Mouse (Mus musculus) stomach, postnatal 0 days (tissue): Measurements from ENCODE around the gene Ctnna3. TPM values are rescaled to one million over a fixed set of nuclear protein-coding genes. Genes with fewer than 3 reads are reported as not detected.
"Not testable (repeated sequence)": the region's sequence is repeated elsewhere in the genome, so short reads cannot be mapped to it uniquely, and the experiment has no call there.

Experiments used
- ATAC-seq: fragments of 200-750 bp; cut with Nextera tagmentation; 2 replicates; pipeline ENCODE4 v1.8.0; 2017; ENCODE audit not compliant: low FRiP score, low TSS enrichment
- DNase-seq: peaks from one replicate; pipeline ENCODE4 v3.0.0-alpha.2; 2016; ENCODE audit warnings: low spot score
- H3K27ac ChIP-seq: fragments of 300-500 bp; sonication (generic); replicated peaks from 2 replicates; pipeline ENCODE4 v1.5.1; 2014; ENCODE audit warnings: mild to moderate bottlenecking, control low read depth
- H3K27me3 ChIP-seq: fragments of 300-500 bp; sonication (generic); 2 replicates; pipeline ENCODE4 v1.6.1; 2014; ENCODE audit warnings: low read length; ENCODE audit not compliant: control insufficient read depth, insufficient read depth
- H3K36me3 ChIP-seq: fragments of 300-500 bp; sonication (generic); 2 replicates; pipeline ENCODE4 v1.6.1; 2014; ENCODE audit warnings: low read length, mixed read lengths; ENCODE audit not compliant: control insufficient read depth, insufficient read depth
- H3K4me1 ChIP-seq: fragments of 300-500 bp; sonication (generic); replicated peaks from 2 replicates; pipeline ENCODE4 v1.6.1; 2014; ENCODE audit warnings: antibody characterized with exemption; ENCODE audit not compliant: control insufficient read depth, insufficient read depth
- H3K4me2 ChIP-seq: fragments of 300-500 bp; sonication (generic); replicated peaks from 2 replicates; pipeline ENCODE4 v1.6.1; 2014; ENCODE audit warnings: low read depth, mild to moderate bottlenecking, control low read depth, moderate library complexity
- H3K4me3 ChIP-seq: fragments of 300-500 bp; sonication (generic); 2 replicates; pipeline ENCODE4 v1.5.1; 2014; ENCODE audit warnings: low read depth, low read length, control low read depth
- H3K9ac ChIP-seq: fragments of 300-500 bp; sonication (generic); 2 replicates; pipeline ENCODE4 v1.6.1; 2014; ENCODE audit warnings: mild to moderate bottlenecking, low read length, control low read depth, mixed read lengths
- H3K9me3 ChIP-seq: fragments of 300-500 bp; sonication (generic); 2 replicates; pipeline ENCODE4 v1.6.1; 2016; ENCODE audit warnings: low read length; ENCODE audit not compliant: control insufficient read depth
- CTCF ChIP-seq: IDR thresholded peaks from 2 replicates; pipeline ENCODE4 v1.5.1; 2016; ENCODE audit warnings: antibody characterized with exemption, low read depth, mild to moderate bottlenecking, moderate library complexity
- EP300 ChIP-seq: optimal IDR thresholded peaks from 2 replicates; pipeline ENCODE3; 2016; ENCODE audit warnings: antibody characterized with exemption
- WGBS: fragments of 180-500 bp; shearing (Covaris S2); extraction: QIAGEN DNeasy Blood & Tissue Kit; methylation state at CpG from one replicate; pipeline ENCODE4 v1.1.7; 2014; 5-methylcytosine and 5-hydroxymethylcytosine counted together
- polyA plus RNA-seq: library from polyadenylated mRNA; unstranded; fragments of >200 nt; fragmentation: Nextera tagmentation; extraction: Ambion mirVana; gene quantifications from 2 replicates; pipeline ENCODE4 v1.2.1, GENCODE M21; 2015

The Ctnna3 gene
- polyA plus RNA-seq, 1 experiment from 2014 or later, result 0.27 TPM

DNA sequence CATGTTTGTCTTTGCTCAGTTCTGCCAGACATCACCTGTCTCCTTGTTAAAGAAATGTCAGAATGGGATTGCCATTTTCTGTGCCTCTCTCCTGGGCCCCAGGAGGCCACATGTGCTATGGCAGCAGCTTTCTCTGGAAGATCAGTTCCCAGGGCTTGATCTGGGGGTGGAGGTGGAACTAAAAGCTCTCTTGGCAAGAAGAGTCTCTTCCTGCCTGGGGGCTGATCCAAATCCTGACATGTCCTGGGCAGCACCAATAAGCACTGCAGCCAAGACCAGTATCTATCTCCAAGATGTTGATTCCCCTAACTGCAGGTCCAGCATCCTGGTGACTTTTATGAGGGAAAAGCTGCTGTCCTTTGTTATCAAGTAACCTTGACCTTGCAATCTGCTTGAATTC, 1583.6 kb downstream of the Ctnna3 start:
- DNase-seq, result no peak
- ATAC-seq, result no peak
- H3K4me1 ChIP-seq, result no peaks in the 10 kb centered on the region
- TF ChIP-seq EP300, result no peak
- TF ChIP-seq CTCF, result no peak
- H3K9me3 ChIP-seq, result no peaks in the 10 kb centered on the region
- no peak overlapping the region for H3K4me3 ChIP-seq
- H3K9ac ChIP-seq, result no peak overlapping the region
- H3K4me2 ChIP-seq, result no peak overlapping the region
- no peak overlapping the region for H3K27ac ChIP-seq
- H3K36me3 ChIP-seq, result no peaks in the 10 kb centered on the region
- H3K27me3 ChIP-seq, result no peaks in the 10 kb centered on the region

DNA sequence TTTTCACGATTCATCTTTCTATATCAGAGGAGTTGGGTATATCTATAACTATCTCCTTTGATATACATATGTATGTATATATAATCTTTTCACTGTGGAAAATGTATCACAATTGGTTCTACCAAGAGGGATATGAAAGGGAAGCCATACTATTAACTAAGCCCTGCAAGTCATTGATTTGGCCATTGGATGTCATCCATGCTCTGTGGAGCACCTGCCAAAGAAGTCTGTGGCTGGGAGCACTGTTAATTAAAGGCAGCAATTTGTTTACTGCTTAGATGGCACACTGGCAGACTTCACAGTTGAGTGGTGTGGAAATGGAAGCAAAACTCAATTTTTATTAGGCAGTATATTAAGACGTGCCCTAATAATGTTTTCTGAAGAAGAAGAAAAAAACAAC, 1592.8 kb downstream of the Ctnna3 start:
- H3K9ac ChIP-seq, result no peak overlapping the region
- no peak overlapping the region for H3K4me2 ChIP-seq
- no peaks in the 10 kb centered on the region for H3K27me3 ChIP-seq
- no peaks in the 10 kb centered on the region for H3K36me3 ChIP-seq
- 78% methylated on average over 2 of the region's 2 CpGs for WGBS
- H3K9me3 ChIP-seq, result no peaks in the 10 kb centered on the region
- ATAC-seq (no peak), DNase-seq (no peak)
- H3K27ac ChIP-seq, result no peak overlapping the region
- TF ChIP-seq CTCF, result no peak
- TF ChIP-seq EP300, result no peak
- H3K4me1 ChIP-seq, result no peaks in the 10 kb centered on the region
- no peak overlapping the region for H3K4me3 ChIP-seq

DNA sequence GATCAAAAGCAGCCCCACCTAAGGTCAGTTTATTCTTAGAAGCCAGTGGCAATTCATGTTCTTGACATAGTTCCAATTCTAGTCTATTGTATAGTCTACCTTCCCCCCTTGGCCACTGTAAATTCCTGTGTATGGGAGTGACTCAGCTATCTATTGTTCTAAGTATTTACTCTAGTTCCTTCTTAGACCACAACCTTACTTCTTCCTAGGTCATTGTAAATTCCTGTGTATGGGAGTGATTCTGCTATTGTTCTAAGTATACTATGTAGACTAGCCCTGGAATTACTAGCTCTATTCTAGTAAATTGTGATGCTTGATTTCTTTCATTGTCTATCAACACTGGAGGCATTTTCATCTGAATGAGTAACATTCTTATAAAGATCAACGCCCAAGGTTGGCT, 1603.6 kb downstream of the Ctnna3 start:
- H3K27me3 ChIP-seq, DNase-seq, ATAC-seq, H3K4me2 ChIP-seq, H3K9ac ChIP-seq, H3K27ac ChIP-seq, H3K9me3 ChIP-seq, H3K36me3 ChIP-seq, H3K4me3 ChIP-seq, H3K4me1 ChIP-seq: not testable (repeated sequence)
- 79% methylated on average over 1 of the region's 1 CpGs for WGBS

Other genes starting within 250 kb of the Ctnna3 start
- gene Mypn, start 226.1 kb upstream of the Ctnna3 start, polyA plus RNA-seq, result 0.10 and 0.12 TPM in 2 replicates
- gene Herc4, start 186.3 kb upstream of the Ctnna3 start, polyA plus RNA-seq, result 20.9 and 23.5 TPM in 2 replicates
- 2.9 and 3.2 TPM in 2 replicates for gene Sirt1, start 48.4 kb upstream of the Ctnna3 start, polyA plus RNA-seq
- 10.2 and 11.0 TPM in 2 replicates for gene Dnajc12, start 47.7 kb upstream of the Ctnna3 start, polyA plus RNA-seq
- not detected in 2 replicates for gene Gm7075, start 8.3 kb upstream of the Ctnna3 start, polyA plus RNA-seq